ENCODE assay signal across 22 mouse cellular contexts in the genomic region with DNA sequence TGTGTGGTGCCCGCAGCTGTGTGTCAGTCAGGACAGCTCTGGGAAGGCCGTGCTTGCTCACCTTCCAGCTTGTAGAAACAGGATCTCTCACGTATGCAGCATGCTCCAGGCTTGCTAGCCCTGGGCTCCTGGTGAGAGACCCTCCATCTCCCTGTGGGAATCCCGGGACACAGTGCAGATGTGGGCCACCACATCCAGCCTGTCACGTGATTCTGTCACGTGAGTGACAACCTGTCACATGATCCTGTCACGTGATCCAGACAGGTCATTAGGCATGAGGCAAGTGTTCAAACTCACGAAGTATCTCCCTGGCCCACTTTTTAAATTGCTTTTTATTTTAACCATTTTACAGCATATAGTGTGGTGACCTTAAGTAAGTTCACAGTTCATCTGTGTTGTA. TPM values are rescaled to one million over a fixed set of nuclear protein-coding genes. Genes with fewer than 3 reads are reported as not detected.
A peak's percentile ranks its signal among the peaks of the same experiment; 100 is the strongest.
DNase-seq lines count a peak whose midpoint lies in the region; TF ChIP-seq lines count a peak whose summit lies in the region.
"Had no signal": no experiment of that assay in that cellular context is flagged by ENCODE, and none has a peak within 500 bp of the region (broad histone marks: within the 10 kb centered on the region; RNA-seq: fewer than 3 reads in every experiment).

No protein-coding gene starts in this region.

- TF ChIP-seq POLR2A in MEL (IDR thresholded peaks at IDR 0.05; ENCODE audit: control insufficient read depth in 1 of 2, insufficient read depth in 1 of 2, low read depth in 1 of 2, low read length in 2 of 2, poor library complexity in 1 of 2) (no peak), myocyte (IDR thresholded peaks at IDR 0.05; ENCODE audit: insufficient read length, low read depth) (no peak)

- no peak for TF ChIP-seq EP300 in MEL (IDR thresholded peaks at IDR 0.05; ENCODE audit: low read depth in 1 of 2, low read length in 2 of 2)

- H3ac ChIP-seq in C2C12 (ENCODE audit: control insufficient read depth, insufficient read length, low read depth) = no peak overlapping the region
- no peak overlapping the region for H3ac ChIP-seq in myocyte (ENCODE audit: control insufficient read depth, insufficient read length)

- DNase-seq in heart, adult 11 months = peak; percentile 27
- no peak for DNase-seq in heart, adult 18-20 months
- DNase-seq in MEL (ENCODE audit: low read depth, low spot score) = no peak
- no peak for DNase-seq in layer of hippocampus, adult 8-10 months (ENCODE audit: low spot score in 2 of 2)
- DNase-seq in urinary bladder, adult 2 months (ENCODE audit: low spot score) = no peak
- DNase-seq: adrenal gland, postnatal 10 days; adrenal gland, postnatal 36 days; cerebellum, adult 18-20 months; cerebellum, adult 9-10 months; cerebellum, postnatal 14 days; gastrocnemius, postnatal 25 days had no signal

- no peaks in the 10 kb centered on the region for H3K27me3 ChIP-seq in C2C12 (ENCODE audit: control insufficient read depth, insufficient read depth, insufficient read length)
- H3K27me3 ChIP-seq in MEL (ENCODE audit: control insufficient read depth in 1 of 2, insufficient read depth in 2 of 2, low read length in 2 of 2) = no peaks in the 10 kb centered on the region
- no peaks in the 10 kb centered on the region for H3K27me3 ChIP-seq in myocyte (ENCODE audit: control insufficient read depth, insufficient read depth, insufficient read length)
- H3K27me3 ChIP-seq: embryonic facial prominence, embryonic 13.5 days; forebrain, embryonic 12.5 days; forebrain, embryonic 15.5 days; hindbrain, embryonic 12.5 days; hindbrain, embryonic 15.5 days had no signal

- no peak for TF ChIP-seq RAD21 in MEL (IDR thresholded peaks at IDR 0.05; ENCODE audit: low read depth, low read length)

- no peaks in the 10 kb centered on the region for H3K79me2 ChIP-seq in C2C12 (ENCODE audit: control insufficient read depth, insufficient read depth)
- no peaks in the 10 kb centered on the region for H3K79me2 ChIP-seq in MEL (ENCODE audit: control insufficient read depth, insufficient read depth, low read length, poor library complexity)
- H3K79me2 ChIP-seq in myocyte (ENCODE audit: control insufficient read depth, insufficient read depth) = no peaks in the 10 kb centered on the region

- TF ChIP-seq CTCF in C2C12 (IDR thresholded peaks at IDR 0.05; ENCODE audit: control insufficient read depth, insufficient read depth, insufficient read length) (no peak), MEL (IDR thresholded peaks at IDR 0.05 in 2 of 3, conservative IDR thresholded peaks at IDR 0.05 in 1 of 3; ENCODE audit: control insufficient read depth in 1 of 3, insufficient read depth in 1 of 3, low read depth in 2 of 3, low read length in 3 of 3, poor library complexity in 1 of 3, severe bottlenecking in 1 of 3) (no peak)

- H3K9me3 ChIP-seq in MEL (replicated peaks; ENCODE audit: insufficient read depth, low read length) = no peaks in the 10 kb centered on the region
- H3K9me3 ChIP-seq: embryonic facial prominence, embryonic 10.5 days; embryonic facial prominence, embryonic 13.5 days; forebrain, embryonic 12.5 days; forebrain, embryonic 15.5 days; G1E; hindbrain, embryonic 12.5 days; hindbrain, embryonic 15.5 days had no signal

- no peak overlapping the region for H3K27ac ChIP-seq in MEL (ENCODE audit: control insufficient read depth, low read depth, low read length)
- H3K27ac ChIP-seq: embryonic facial prominence, embryonic 10.5 days; embryonic facial prominence, embryonic 13.5 days; forebrain, embryonic 12.5 days; forebrain, embryonic 15.5 days; hindbrain, embryonic 12.5 days; hindbrain, embryonic 15.5 days had no signal

- H3K36me3 ChIP-seq in C2C12 (ENCODE audit: control insufficient read depth, insufficient read depth) = peaks cover 67% of the 10 kb centered on the region
- H3K36me3 ChIP-seq in MEL (ENCODE audit: control insufficient read depth in 1 of 2, insufficient read depth in 2 of 2, low read length in 2 of 2) = peaks cover 0 to 3% of the 10 kb centered on the region in 2 experiments; a peak in 2 of 4 replicates
- peaks cover 19% of the 10 kb centered on the region for H3K36me3 ChIP-seq in myocyte (ENCODE audit: control insufficient read depth, insufficient read depth)

- H3K4me3 ChIP-seq in C2C12 (ENCODE audit: insufficient read depth, poor library complexity, severe bottlenecking) (no peak overlapping the region), MEL (ENCODE audit: control insufficient read depth in 1 of 2, insufficient read depth in 1 of 2, low read depth in 2 of 2, low read length in 2 of 2) (no peak overlapping the region), myocyte (no peak overlapping the region)
- H3K4me3 ChIP-seq: embryonic facial prominence, embryonic 10.5 days; embryonic facial prominence, embryonic 13.5 days; erythroblast, embryonic 14.5 days; forebrain, embryonic 12.5 days; forebrain, embryonic 15.5 days; hindbrain, embryonic 12.5 days; hindbrain, embryonic 15.5 days had no signal

- no peak overlapping the region for H3K9ac ChIP-seq in MEL (ENCODE audit: control insufficient read depth, low read depth, low read length, poor library complexity, severe bottlenecking)
- H3K9ac ChIP-seq: embryonic facial prominence, embryonic 13.5 days; forebrain, embryonic 12.5 days; forebrain, embryonic 15.5 days; hindbrain, embryonic 12.5 days; hindbrain, embryonic 15.5 days had no signal

- H3K79me3 ChIP-seq in C2C12 (ENCODE audit: low read depth) = no peaks in the 10 kb centered on the region

- H3K4me2 ChIP-seq in myocyte (ENCODE audit: low read depth) = no peak overlapping the region
- H3K4me2 ChIP-seq: embryonic facial prominence, embryonic 13.5 days; forebrain, embryonic 12.5 days; forebrain, embryonic 15.5 days; heart, embryonic 11.5 days; hindbrain, embryonic 12.5 days; hindbrain, embryonic 15.5 days had no signal

- no peaks in the 10 kb centered on the region for H3K4me1 ChIP-seq in MEL (ENCODE audit: control insufficient read depth in 1 of 2, insufficient read depth in 2 of 2, low read length in 2 of 2)
- H3K4me1 ChIP-seq: embryonic facial prominence, embryonic 13.5 days; forebrain, embryonic 12.5 days; forebrain, embryonic 15.5 days; hindbrain, embryonic 12.5 days; hindbrain, embryonic 15.5 days had no signal

TF ChIP-seq in C2C12, 6 proteins besides CTCF, POLR2A, EP300 and RAD21:
- no peak for TF ChIP-seq MYOD1 (IDR thresholded peaks at IDR 0.05; ENCODE audit: control insufficient read depth, insufficient read length, low read depth)
- no peak for TF ChIP-seq MAX (IDR thresholded peaks at IDR 0.05)
- TF ChIP-seq MYOG (IDR thresholded peaks at IDR 0.05; ENCODE audit: control insufficient read depth, extremely low read depth, insufficient read length) = no peak
- peak; percentile 76 for TF ChIP-seq USF1 (IDR thresholded peaks at IDR 0.05; ENCODE audit: low read depth)

TF ChIP-seq in MEL, 35 proteins besides CTCF, POLR2A, EP300 and RAD21 (continues in another document):
- TF ChIP-seq TAL1 (IDR thresholded peaks at IDR 0.05; ENCODE audit: low read length) (no peak), NRF1 (IDR thresholded peaks at IDR 0.05; ENCODE audit: insufficient read depth, low read depth, low read length, poor library complexity, severe bottlenecking) (no peak), USF1 (IDR thresholded peaks at IDR 0.05; ENCODE audit: low read depth, low read length) (peak; percentile 68), UBTF (IDR thresholded peaks at IDR 0.05; ENCODE audit: borderline replicate concordance, insufficient read depth, low read depth, low read length) (no peak), TCF12 (IDR thresholded peaks at IDR 0.05; ENCODE audit: low read depth, low read length) (no peak), ZNF384 (IDR thresholded peaks at IDR 0.05; ENCODE audit: low read depth, low read length) (no peak), RCOR1 (IDR thresholded peaks at IDR 0.05; ENCODE audit: low read depth, low read length) (no peak), ELF1 (IDR thresholded peaks at IDR 0.05; ENCODE audit: low read depth, low read length) (no peak), SMC3 (IDR thresholded peaks at IDR 0.05; ENCODE audit: low read depth, low read length) (no peak), GABPA (IDR thresholded peaks at IDR 0.05; ENCODE audit: low read depth, low read length) (no peak)

TF ChIP-seq in myocyte, 11 proteins besides CTCF, POLR2A, EP300 and RAD21:
- TF ChIP-seq USF1 (IDR thresholded peaks at IDR 0.05; ENCODE audit: low read depth) (peak; percentile 1), MYOG (IDR thresholded peaks at IDR 0.05; ENCODE audit: control insufficient read depth in 1 of 3, insufficient read depth in 1 of 3, insufficient read length in 2 of 3, low read depth in 2 of 3) (no peak), POLR2AphosphoS2 (IDR thresholded peaks at IDR 0.05; ENCODE audit: insufficient read length, low read depth) (no peak), MAX (IDR thresholded peaks at IDR 0.05; ENCODE audit: low read depth) (no peak)

RNA-seq across cellular contexts. Expression of a gene that starts 17.9 kb away (rescaled TPM):
- total RNA-seq in heart, adult 18-20 months (2021) = 1 to 10 TPM; 6.6 to 7.7 TPM
- polyA plus RNA-seq in C2C12 (2012; fragmentation: generic; extraction: Trizol) = 18.3 TPM
- total RNA-seq in MEL (2012; rRNA removed) = 13.9 and 15.5 TPM in 2 replicates
- polyA plus RNA-seq in MEL (2012; ENCODE audit: insufficient read depth in 1 of 2, insufficient read length in 2 of 2, low read depth in 1 of 2, low replicate concordance in 2 of 2, missing spikeins in 1 of 2) = 10 to 100 TPM in 1 of 2 experiments, not detected in 1; 19.4 TPM
- 20.7 TPM for polyA plus RNA-seq in myocyte (2012; fragmentation: generic; extraction: Trizol)
- total RNA-seq in layer of hippocampus, adult 8-10 months (2022) = 10 to 100 TPM; 16.2 to 20.5 (median 19.7) TPM
- polyA plus RNA-seq in urinary bladder, adult 2 months (2012; rRNA removed) = 26.5 and 27.8 TPM in 2 replicates

RNA-seq across cellular contexts. Expression of a gene that starts 45.6 kb away (rescaled TPM):
- under 1 TPM; 0.22 to 0.36 TPM for total RNA-seq in heart, adult 18-20 months (2021)
- polyA plus RNA-seq in C2C12 (2012; fragmentation: generic; extraction: Trizol) (0.01 TPM), MEL (2012; ENCODE audit: insufficient read depth in 1 of 2, insufficient read length in 2 of 2, low read depth in 1 of 2, low replicate concordance in 2 of 2, missing spikeins in 1 of 2) (under 1 TPM in 1 of 2 experiments, not detected in 1; 0.47 TPM), myocyte (2012; fragmentation: generic; extraction: Trizol) (0.01 TPM)
- total RNA-seq in MEL (2012; rRNA removed) = 0.04 and 0.10 TPM in 2 replicates
- under 1 TPM in 3 of 4 experiments, not detected in 1; 0.16 to 0.28 (median 0.16) TPM for total RNA-seq in layer of hippocampus, adult 8-10 months (2022)
- 0.62 and 0.65 TPM in 2 replicates for polyA plus RNA-seq in urinary bladder, adult 2 months (2012; rRNA removed)
- polyA plus RNA-seq: erythroblast, embryonic 14.5 days had no signal
